ENCODE assay signal across 32 mouse cellular contexts in genomic region chr14:34576858-34577257, GRCm38 (mm10). TPM values are rescaled to one million over a fixed set of nuclear protein-coding genes. Genes with fewer than 3 reads are reported as not detected.
DNase-seq lines count a peak whose midpoint lies in the region; ATAC-seq and TF ChIP-seq lines count a peak whose summit lies in the region.
"Had no signal": no experiment of that assay in that cellular context is flagged by ENCODE, and none has a peak within 500 bp of the region (broad histone marks: within the 10 kb centered on the region; RNA-seq: fewer than 3 reads in every experiment).

No protein-coding gene starts in this region.

- no peak for DNase-seq in heart, adult 2 months
- DNase-seq in heart, postnatal 10 days: no peak
- DNase-seq in heart, postnatal 36 days: no peak
- no peak for DNase-seq in midbrain, embryonic 10.5 days (ENCODE audit: low spot score)
- no peak for DNase-seq in heart, postnatal 0 days (ENCODE audit: low spot score)
- DNase-seq: adrenal gland, adult 2 months; cerebellum, adult 11 months; cerebellum, adult 9-11 months; forebrain, postnatal 0 days; gastrocnemius, postnatal 36 days; kidney, adult 9 months; kidney, postnatal 36 days; liver, embryonic 13.5 days; lung, adult 2 months; lung, postnatal 14 days; thymus, postnatal 25 days had no signal

- H3K4me2 ChIP-seq in heart, embryonic 15.5 days: no peak overlapping the region
- no peak overlapping the region for H3K4me2 ChIP-seq in midbrain, embryonic 16.5 days (ENCODE audit: low read length)
- H3K4me2 ChIP-seq in heart, postnatal 0 days (ENCODE audit: low read depth, low read length): no peak overlapping the region
- H3K4me2 ChIP-seq: embryonic facial prominence, embryonic 12.5 days; hindbrain, embryonic 12.5 days; liver, embryonic 13.5 days; midbrain, embryonic 12.5 days had no signal

- H3K27me3 ChIP-seq in heart, adult 2 months (ENCODE audit: control insufficient read depth, insufficient read depth, low read length): no peaks in the 10 kb centered on the region
- H3K27me3 ChIP-seq in heart, embryonic 15.5 days: no peaks in the 10 kb centered on the region
- no peaks in the 10 kb centered on the region for H3K27me3 ChIP-seq in midbrain, embryonic 10.5 days (ENCODE audit: low read depth, poor library complexity, severe bottlenecking)
- H3K27me3 ChIP-seq in midbrain, embryonic 16.5 days (ENCODE audit: control insufficient read depth, insufficient read depth, low read depth, low read length): no peaks in the 10 kb centered on the region
- no peaks in the 10 kb centered on the region for H3K27me3 ChIP-seq in heart, postnatal 0 days (ENCODE audit: control insufficient read depth, insufficient read depth, low read length)
- H3K27me3 ChIP-seq: embryonic facial prominence, embryonic 12.5 days; hindbrain, embryonic 12.5 days; midbrain, embryonic 12.5 days; Patski had no signal

- ATAC-seq in heart, embryonic 15.5 days (replicated peaks; ENCODE audit: insufficient number of reproducible peaks, insufficient read depth, low FRiP score, low read depth): no peak
- ATAC-seq in midbrain, embryonic 16.5 days: no peak
- no peak for ATAC-seq in heart, postnatal 0 days (ENCODE audit: insufficient read depth, low read depth)
- ATAC-seq: forebrain, postnatal 0 days; intestine, embryonic 16.5 days; Patski had no signal

- no peaks in the 10 kb centered on the region for H3K9me3 ChIP-seq in heart, embryonic 15.5 days (replicated peaks)
- no peaks in the 10 kb centered on the region for H3K9me3 ChIP-seq in midbrain, embryonic 10.5 days (replicated peaks)
- no peaks in the 10 kb centered on the region for H3K9me3 ChIP-seq in midbrain, embryonic 16.5 days (replicated peaks; ENCODE audit: control insufficient read depth, low read length, poor library complexity, severe bottlenecking)
- no peaks in the 10 kb centered on the region for H3K9me3 ChIP-seq in heart, postnatal 0 days (replicated peaks; ENCODE audit: control insufficient read depth, low read length)
- H3K9me3 ChIP-seq: embryonic facial prominence, embryonic 12.5 days; G1E; hindbrain, embryonic 12.5 days; liver, embryonic 13.5 days; midbrain, embryonic 12.5 days had no signal

- H3K9ac ChIP-seq in heart, adult 2 months (ENCODE audit: low read depth, low read length): no peak overlapping the region
- no peak overlapping the region; the same call in 1 of the 2 replicates for H3K9ac ChIP-seq in heart, embryonic 15.5 days
- no peak overlapping the region for H3K9ac ChIP-seq in midbrain, embryonic 16.5 days (ENCODE audit: low read depth, low read length)
- H3K9ac ChIP-seq in heart, postnatal 0 days (replicated peaks; ENCODE audit: low read depth, low read length): no peak overlapping the region
- H3K9ac ChIP-seq: embryonic facial prominence, embryonic 12.5 days; forebrain, postnatal 0 days; hindbrain, embryonic 12.5 days; liver, embryonic 13.5 days; midbrain, embryonic 12.5 days had no signal

- TF ChIP-seq CTCF in heart, adult 2 months (IDR thresholded peaks at IDR 0.05): no peak
- no peak for TF ChIP-seq CTCF in heart, postnatal 0 days (IDR thresholded peaks at IDR 0.05; ENCODE audit: low read depth)

- peak overlapping the region; percentile 17; the same call in 1 of the 2 replicates for H3K27ac ChIP-seq in heart, adult 2 months
- H3K27ac ChIP-seq in heart, embryonic 15.5 days: peak overlapping the region; percentile 93
- 0 out of 2 replicates have a peak overlapping the region, but pooled peaks have one; percentile 33 for H3K27ac ChIP-seq in midbrain, embryonic 10.5 days (replicated peaks)
- no peak overlapping the region for H3K27ac ChIP-seq in midbrain, embryonic 16.5 days (ENCODE audit: low read length)
- peak overlapping the region; percentile 95 for H3K27ac ChIP-seq in heart, postnatal 0 days (ENCODE audit: low read depth)
- H3K27ac ChIP-seq: embryonic facial prominence, embryonic 12.5 days; hindbrain, embryonic 12.5 days; liver, embryonic 13.5 days; midbrain, embryonic 12.5 days had no signal

- no peaks in the 10 kb centered on the region for H3K79me2 ChIP-seq in heart, adult 2 months (replicated peaks; ENCODE audit: control insufficient read depth, insufficient read depth, low read length)

- TF ChIP-seq POLR2A in heart, adult 2 months (IDR thresholded peaks at IDR 0.05; ENCODE audit: insufficient read depth, low read depth, low read length): no peak; the same call in 1 of the 2 replicates

- 64% methylated on average over 4 of the region's 4 CpGs for WGBS in heart, adult 2 months
- 72% methylated on average over 4 of the region's 4 CpGs for WGBS in heart, embryonic 15.5 days
- WGBS in midbrain, embryonic 10.5 days: 83% methylated on average over 4 of the region's 4 CpGs
- 81% methylated on average over 4 of the region's 4 CpGs for WGBS in midbrain, embryonic 16.5 days
- 78% methylated on average over 4 of the region's 4 CpGs for WGBS in heart, postnatal 0 days

- H3K36me3 ChIP-seq in heart, adult 2 months (ENCODE audit: control insufficient read depth, insufficient read depth, low read length): peaks cover 4% of the 10 kb centered on the region; the same call in 1 of the 2 replicates
- H3K36me3 ChIP-seq in heart, embryonic 15.5 days: peaks cover 52% of the 10 kb centered on the region
- H3K36me3 ChIP-seq in midbrain, embryonic 10.5 days: no peaks in the 10 kb centered on the region
- no peaks in the 10 kb centered on the region for H3K36me3 ChIP-seq in midbrain, embryonic 16.5 days (ENCODE audit: control insufficient read depth, insufficient read depth, low read length)
- H3K36me3 ChIP-seq in heart, postnatal 0 days (replicated peaks; ENCODE audit: control insufficient read depth, insufficient read depth, low read length): peaks cover 65% of the 10 kb centered on the region
- H3K36me3 ChIP-seq: embryonic facial prominence, embryonic 12.5 days; G1E; hindbrain, embryonic 12.5 days; liver, embryonic 13.5 days; midbrain, embryonic 12.5 days had no signal

- H3K4me3 ChIP-seq in heart, adult 2 months: no peak overlapping the region
- H3K4me3 ChIP-seq in heart, embryonic 15.5 days: no peak overlapping the region
- no peak overlapping the region for H3K4me3 ChIP-seq in midbrain, embryonic 10.5 days
- H3K4me3 ChIP-seq in midbrain, embryonic 16.5 days (ENCODE audit: low read depth, low read length): no peak overlapping the region
- no peak overlapping the region for H3K4me3 ChIP-seq in heart, postnatal 0 days (ENCODE audit: low read depth, low read length)
- H3K4me3 ChIP-seq: embryonic facial prominence, embryonic 12.5 days; hindbrain, embryonic 12.5 days; liver, embryonic 13.5 days; midbrain, embryonic 12.5 days had no signal

- H3K4me1 ChIP-seq in heart, adult 2 months (ENCODE audit: control insufficient read depth, insufficient read depth, low read length): peaks cover 2% of the 10 kb centered on the region; the same call in 1 of the 2 replicates
- peaks cover 87% of the 10 kb centered on the region for H3K4me1 ChIP-seq in heart, embryonic 15.5 days (replicated peaks)
- peaks cover 5% of the 10 kb centered on the region; the same call in 1 of the 2 replicates for H3K4me1 ChIP-seq in midbrain, embryonic 10.5 days
- H3K4me1 ChIP-seq in midbrain, embryonic 16.5 days (ENCODE audit: control insufficient read depth, insufficient read depth, low read length): no peaks in the 10 kb centered on the region
- H3K4me1 ChIP-seq in heart, postnatal 0 days (ENCODE audit: control insufficient read depth, insufficient read depth): peaks cover 42% of the 10 kb centered on the region
- H3K4me1 ChIP-seq: embryonic facial prominence, embryonic 12.5 days; hindbrain, embryonic 12.5 days; liver, embryonic 13.5 days; midbrain, embryonic 12.5 days had no signal

- intact Hi-C loops in heart, adult 2 months (cut with DNase I): no loop called here
- intact Hi-C loops in heart, postnatal 10 days (cut with DNase I): no loop called here
- intact Hi-C loops in heart, postnatal 36 days (cut with DNase I): no loop called here

- no peak for TF ChIP-seq EP300 in heart, adult 2 months (IDR thresholded peaks at IDR 0.05; ENCODE audit: insufficient read depth, low read depth, low read length)
- no peak for TF ChIP-seq EP300 in heart, postnatal 0 days (IDR thresholded peaks at IDR 0.05; ENCODE audit: low read depth)

RNA-seq across cellular contexts. Expression of gene Ldb3, which starts 11.6 kb away (rescaled TPM):
- 1,000 to 10,000 TPM in 1 of 2 experiments, 100 to 1,000 TPM in 1; 940 to 1,084 TPM for total RNA-seq in heart, adult 2 months (2021)
- polyA plus RNA-seq in heart, adult 2 months (2012; rRNA removed): 1,077 and 1,138 TPM in 2 replicates
- total RNA-seq in heart, postnatal 10 days (2021): 100 to 1,000 TPM; 879 to 920 TPM
- 300 and 308 TPM in 2 replicates for polyA plus RNA-seq in heart, embryonic 15.5 days (2015; fragmentation: Nextera tagmentation; extraction: Ambion mirVana)
- 100 to 1,000 TPM; 988 to 990 TPM for total RNA-seq in heart, postnatal 36 days (2021)
- polyA plus RNA-seq in midbrain, embryonic 10.5 days (2016; fragmentation: Nextera tagmentation; extraction: Ambion mirVana): 0.02 TPM in 1 of 2 replicates, not detected in the other
- 0.71 and 0.99 TPM in 2 replicates for polyA plus RNA-seq in midbrain, embryonic 16.5 days (2015; fragmentation: Nextera tagmentation; extraction: Ambion mirVana)
- 518 and 526 TPM in 2 replicates for total RNA-seq in heart, postnatal 0 days (2014; rRNA removed; ENCODE audit: low replicate concordance)
- polyA plus RNA-seq in heart, postnatal 0 days (2015; fragmentation: Nextera tagmentation; extraction: Ambion mirVana): 376 and 380 TPM in 2 replicates
- total RNA-seq: common myeloid progenitor, adult 5-6 weeks; megakaryocyte progenitor cell, adult 5-6 weeks had no signal
- polyA plus RNA-seq: forebrain, embryonic 11.5 days; G1E had no signal

RNA-seq across cellular contexts. Expression of gene Opn4, which starts 23.1 kb away (rescaled TPM):
- 1 to 10 TPM; 2.4 to 2.6 TPM for total RNA-seq in heart, adult 2 months (2021)
- polyA plus RNA-seq in heart, adult 2 months (2012; rRNA removed): 7.9 and 9.2 TPM in 2 replicates
- total RNA-seq in heart, postnatal 10 days (2021): 1 to 10 TPM; 2.0 to 2.3 TPM
- 5.0 and 5.6 TPM in 2 replicates for polyA plus RNA-seq in heart, embryonic 15.5 days (2015; fragmentation: Nextera tagmentation; extraction: Ambion mirVana)
- 1 to 10 TPM; 2.2 to 3.1 TPM for total RNA-seq in heart, postnatal 36 days (2021)
- polyA plus RNA-seq in midbrain, embryonic 10.5 days (2016; fragmentation: Nextera tagmentation; extraction: Ambion mirVana): 0.12 and 0.35 TPM in 2 replicates
- not detected in 2 replicates for polyA plus RNA-seq in midbrain, embryonic 16.5 days (2015; fragmentation: Nextera tagmentation; extraction: Ambion mirVana)
- total RNA-seq in heart, postnatal 0 days (2014; rRNA removed; ENCODE audit: low replicate concordance): 5.9 and 8.6 TPM in 2 replicates
- polyA plus RNA-seq in heart, postnatal 0 days (2015; fragmentation: Nextera tagmentation; extraction: Ambion mirVana): 8.4 and 8.7 TPM in 2 replicates
- total RNA-seq: adrenal gland, postnatal 4 days; common myeloid progenitor, adult 5-6 weeks; gastrocnemius, postnatal 36 days; left cerebral cortex, postnatal 14 days; megakaryocyte progenitor cell, adult 5-6 weeks had no signal
- polyA plus RNA-seq: G1E; hindbrain, embryonic 12.5 days; liver, embryonic 13.5 days; lung, adult 2 months; midbrain, embryonic 12.5 days; neural tube, embryonic 14.5 days; Patski; spleen, adult 2 months had no signal

RNA-seq across cellular contexts. Expression of gene 9230112D13Rik, which starts 54.3 kb away (rescaled TPM):
- not detected for total RNA-seq in heart, adult 2 months (2021)
- not detected in 2 replicates for polyA plus RNA-seq in heart, adult 2 months (2012; rRNA removed)
- total RNA-seq in heart, postnatal 10 days (2021): not detected
- polyA plus RNA-seq in heart, embryonic 15.5 days (2015; fragmentation: Nextera tagmentation; extraction: Ambion mirVana): not detected in 2 replicates
- not detected for total RNA-seq in heart, postnatal 36 days (2021)
- polyA plus RNA-seq in midbrain, embryonic 10.5 days (2016; fragmentation: Nextera tagmentation; extraction: Ambion mirVana): not detected in 2 replicates
- not detected in 2 replicates for polyA plus RNA-seq in midbrain, embryonic 16.5 days (2015; fragmentation: Nextera tagmentation; extraction: Ambion mirVana)
- not detected in 2 replicates for total RNA-seq in heart, postnatal 0 days (2014; rRNA removed; ENCODE audit: low replicate concordance)
- not detected in 2 replicates for polyA plus RNA-seq in heart, postnatal 0 days (2015; fragmentation: Nextera tagmentation; extraction: Ambion mirVana)
- total RNA-seq: adrenal gland, adult 2 months; adrenal gland, postnatal 4 days; common myeloid progenitor, adult 5-6 weeks; forebrain, postnatal 0 days; G1E; gastrocnemius, postnatal 36 days; left cerebral cortex, postnatal 14 days; megakaryocyte progenitor cell, adult 5-6 weeks had no signal
- polyA plus RNA-seq: adrenal gland, adult 2 months; embryonic facial prominence, embryonic 12.5 days; forebrain, embryonic 11.5 days; forebrain, postnatal 0 days; G1E; hindbrain, embryonic 12.5 days; intestine, embryonic 16.5 days; limb, embryonic 14.5 days; liver, embryonic 13.5 days; lung, adult 2 months; midbrain, embryonic 12.5 days; neural tube, embryonic 14.5 days; Patski; spleen, adult 2 months had no signal

Comparison
In these comparisons a context has a peak if more than half of its experiments do, and no peak if none do; other contexts are left out.
1. RNA of gene Ldb3, which starts 11.6 kb away (polyA plus RNA-seq): 1,077 to 1,138 TPM in heart, adult 2 months, 376 to 380 TPM in heart, postnatal 0 days and 300 to 308 TPM in heart, embryonic 15.5 days; 0.71 to 0.99 TPM in midbrain, embryonic 16.5 days and 0.02 TPM in midbrain, embryonic 10.5 days; every median in the first group is over 100 times any median in the second.